Mouse (Mus musculus) megakaryocyte, embryonic 14.5 days (primary cell): ENCODE data around the gene Aarsd1.

Experiments used
- FLI1 ChIP-seq: IDR thresholded peaks from 2 replicates; pipeline ENCODE4 v1.6.1; 2012; ENCODE audit warnings: low read length, inconsistent platforms, mixed read lengths
- GATA1 ChIP-seq: IDR thresholded peaks from 3 replicates; pipeline ENCODE4 v1.6.1; 2012; ENCODE audit warnings: mixed read lengths, low read length, inconsistent platforms, borderline replicate concordance

GRCm38 (mm10) chr11:101464211-101465100, 47.0 kb upstream of the Aarsd1 start, which contains the start of gene Rnd2:
- TF ChIP-seq GATA1 (no peak), FLI1 (no peak)
